Comparison of ENCODE assay signal across 9 mouse cellular contexts in genomic region chr8:106411783-106412451, GRCm38 (mm10). TPM values are rescaled to one million over a fixed set of nuclear protein-coding genes. Genes with fewer than 3 reads are reported as not detected.
DNase-seq lines count a peak whose midpoint lies in the region; ATAC-seq and TF ChIP-seq lines count a peak whose summit lies in the region.
"Had no signal": no experiment of that assay in that cellular context is flagged by ENCODE, and none has a peak within 500 bp of the region (broad histone marks: within the 10 kb centered on the region; RNA-seq: fewer than 3 reads in every experiment).

No protein-coding gene starts in this region.

- dilution Hi-C loops in CH12.LX (cut with MboI; ENCODE audit: extremely low pct_ligation_motif_present, extremely low pct_unique_long_range_greater_than_20kb, low sequenced_read_pairs) = no loop called here

- no peak overlapping the region for H3K9ac ChIP-seq in forebrain, postnatal 0 days
- no peak overlapping the region for H3K9ac ChIP-seq in forebrain, embryonic 15.5 days (replicated peaks)
- no peak overlapping the region for H3K9ac ChIP-seq in CH12.LX (ENCODE audit: insufficient read depth, low read depth)
- H3K9ac ChIP-seq in lung, postnatal 0 days (replicated peaks; ENCODE audit: low read depth) = no peak overlapping the region

- in situ Hi-C loops in CH12.LX (cut with MboI; ENCODE audit: low pct_ligation_motif_present, low pct_unique_long_range_greater_than_20kb, low sequenced_read_pairs) = loop anchor here (10.0 kb wide), 2 partner anchors 133 to 253 kb away; no protein-coding TSS in a partner anchor

- H3K9me3 ChIP-seq in forebrain, postnatal 0 days (ENCODE audit: low read length) = no peaks in the 10 kb centered on the region
- no peaks in the 10 kb centered on the region for H3K9me3 ChIP-seq in forebrain, embryonic 15.5 days
- no peaks in the 10 kb centered on the region for H3K9me3 ChIP-seq in CH12.LX (replicated peaks; ENCODE audit: low read length)
- H3K9me3 ChIP-seq in lung, postnatal 0 days (ENCODE audit: low read length) = no peaks in the 10 kb centered on the region

- no peak overlapping the region for H3K27ac ChIP-seq in forebrain, postnatal 0 days (ENCODE audit: low read depth, low read length)
- H3K27ac ChIP-seq in forebrain, embryonic 15.5 days (replicated peaks) = no peak overlapping the region
- H3K27ac ChIP-seq in CH12.LX (ENCODE audit: insufficient read depth, low read depth) = no peak overlapping the region
- no peak overlapping the region for H3K27ac ChIP-seq in lung, postnatal 0 days (ENCODE audit: low read length)
- no peak overlapping the region for H3K27ac ChIP-seq in small intestine, adult 2 months (ENCODE audit: insufficient read depth, low read depth, low read length)

- TF ChIP-seq RAD21 in CH12.LX (IDR thresholded peaks at IDR 0.05; ENCODE audit: low read depth, low read length) = peak; percentile 79

- peak; percentile 83 for DNase-seq in forebrain, postnatal 0 days
- peak; percentile 66 for DNase-seq in CH12.LX (ENCODE audit: extremely low read depth)
- DNase-seq in c-Kit-positive CD71-positive TER-119-positive erythroid progenitor cells, embryonic 14.5 days (ENCODE audit: low spot score) = peak; percentile 60
- DNase-seq in heart, adult 8-10 months (ENCODE audit: low spot score) = peak; percentile 48
- peak; percentile 30 to 63 for DNase-seq in layer of hippocampus, adult 8-10 months (ENCODE audit: low spot score in 2 of 2)
- DNase-seq in lung, postnatal 0 days (ENCODE audit: low spot score) = peak; percentile 76

- no peak for ATAC-seq in forebrain, postnatal 0 days
- no peak for ATAC-seq in forebrain, embryonic 15.5 days (replicated peaks)
- ATAC-seq in lung, postnatal 0 days = no peak

- TF ChIP-seq EP300 in CH12.LX (IDR thresholded peaks at IDR 0.05; ENCODE audit: low read length) = no peak
- no peak for TF ChIP-seq EP300 in lung, postnatal 0 days (IDR thresholded peaks at IDR 0.05)

- H3K4me2 ChIP-seq in forebrain, postnatal 0 days (ENCODE audit: low read depth) = no peak overlapping the region
- H3K4me2 ChIP-seq in forebrain, embryonic 15.5 days (replicated peaks) = no peak overlapping the region
- H3K4me2 ChIP-seq in CH12.LX (ENCODE audit: insufficient read depth, low read depth, poor library complexity, severe bottlenecking) = peak overlapping the region; percentile 67; the same call in 1 of the 2 replicates
- no peak overlapping the region for H3K4me2 ChIP-seq in lung, postnatal 0 days (replicated peaks; ENCODE audit: low read depth, low read length)

- no peak for TF ChIP-seq POLR2A in CH12.LX (IDR thresholded peaks at IDR 0.05; ENCODE audit: low read depth, low read length)
- TF ChIP-seq POLR2A in small intestine, adult 2 months (IDR thresholded peaks at IDR 0.05; ENCODE audit: low read depth, low read length) = no peak

- peak; percentile 86 for TF ChIP-seq CTCF in forebrain, postnatal 0 days (IDR thresholded peaks at IDR 0.05; ENCODE audit: low read depth)
- peak; percentile 53 to 85 for TF ChIP-seq CTCF in CH12.LX (conservative IDR thresholded peaks at IDR 0.05 in 1 of 2, IDR thresholded peaks at IDR 0.05 in 1 of 2; ENCODE audit: low read depth in 2 of 2, low read length in 2 of 2)
- peak; percentile 91 for TF ChIP-seq CTCF in lung, postnatal 0 days (IDR thresholded peaks at IDR 0.05)
- TF ChIP-seq CTCF in small intestine, adult 2 months (IDR thresholded peaks at IDR 0.05; ENCODE audit: extremely low read depth, insufficient read length, insufficient replicate concordance, low read depth, low read length) = peak; percentile 89; the same call in 1 of the 2 replicates

- no peaks in the 10 kb centered on the region for H3K36me3 ChIP-seq in forebrain, postnatal 0 days (ENCODE audit: insufficient read depth)
- no peaks in the 10 kb centered on the region; the same call in 1 of the 2 replicates for H3K36me3 ChIP-seq in forebrain, embryonic 15.5 days
- H3K36me3 ChIP-seq in CH12.LX (replicated peaks in 1 of 2; ENCODE audit: control insufficient read depth in 1 of 2, insufficient read depth in 1 of 2, low read length in 1 of 2) = no peaks in the 10 kb centered on the region
- H3K36me3 ChIP-seq in lung, postnatal 0 days (ENCODE audit: insufficient read depth, low read length) = no peaks in the 10 kb centered on the region
- H3K36me3 ChIP-seq in small intestine, adult 2 months (ENCODE audit: control insufficient read depth, insufficient read depth, low read length) = no peaks in the 10 kb centered on the region

- H3K4me1 ChIP-seq in forebrain, postnatal 0 days (ENCODE audit: insufficient read depth) = peaks cover 4% of the 10 kb centered on the region
- H3K4me1 ChIP-seq in forebrain, embryonic 15.5 days = peaks cover 11% of the 10 kb centered on the region
- H3K4me1 ChIP-seq in CH12.LX (ENCODE audit: control insufficient read depth in 1 of 2, insufficient read depth in 2 of 2) = peaks cover 3 to 22% of the 10 kb centered on the region in 2 experiments
- H3K4me1 ChIP-seq in lung, postnatal 0 days (ENCODE audit: insufficient read depth, low read depth, low read length) = no peaks in the 10 kb centered on the region
- no peaks in the 10 kb centered on the region for H3K4me1 ChIP-seq in small intestine, adult 2 months (ENCODE audit: control insufficient read depth, insufficient read depth, insufficient read length, low read length)

- H3K79me2 ChIP-seq in CH12.LX (replicated peaks; ENCODE audit: control insufficient read depth, extremely low read depth, insufficient read depth, poor library complexity, severe bottlenecking) = no peaks in the 10 kb centered on the region; the same call in 1 of the 2 replicates

- 21% methylated on average over 14 of the region's 14 CpGs for WGBS in forebrain, postnatal 0 days
- WGBS in forebrain, embryonic 15.5 days = 22% methylated on average over 14 of the region's 14 CpGs
- 18% methylated on average over 14 of the region's 14 CpGs for WGBS in lung, postnatal 0 days
- 10% methylated on average over 14 of the region's 14 CpGs for WGBS in small intestine, adult 2 months

- H3K27me3 ChIP-seq in forebrain, postnatal 0 days (ENCODE audit: insufficient read depth, low read length) = no peaks in the 10 kb centered on the region
- H3K27me3 ChIP-seq in forebrain, embryonic 15.5 days = no peaks in the 10 kb centered on the region
- peaks cover 5% of the 10 kb centered on the region for H3K27me3 ChIP-seq in CH12.LX (replicated peaks)
- no peaks in the 10 kb centered on the region for H3K27me3 ChIP-seq in lung, postnatal 0 days (replicated peaks; ENCODE audit: insufficient read depth, low read length)
- no peaks in the 10 kb centered on the region for H3K27me3 ChIP-seq in small intestine, adult 2 months (ENCODE audit: control insufficient read depth, insufficient read depth, low read length)

- no peak overlapping the region for H3K4me3 ChIP-seq in forebrain, postnatal 0 days (ENCODE audit: low read depth, low read length)
- H3K4me3 ChIP-seq in forebrain, embryonic 15.5 days = no peak overlapping the region
- no peak overlapping the region for H3K4me3 ChIP-seq in CH12.LX (replicated peaks in 1 of 3; ENCODE audit: low read depth in 2 of 3, low read length in 2 of 3, poor library complexity in 1 of 3)
- H3K4me3 ChIP-seq in lung, postnatal 0 days (ENCODE audit: low read depth, low read length) = no peak overlapping the region
- H3K4me3 ChIP-seq in small intestine, adult 2 months (ENCODE audit: low read depth, low read length) = no peak overlapping the region
- H3K4me3 ChIP-seq: myocyte had no signal

TF ChIP-seq in CH12.LX, 34 proteins besides CTCF, POLR2A, EP300 and RAD21:
- TF ChIP-seq NRF1 (IDR thresholded peaks at IDR 0.05; ENCODE audit: low read depth, low read length) (0 out of 2 replicates have a peak, but pooled peaks have one; percentile 34), SMC3 (IDR thresholded peaks at IDR 0.05; ENCODE audit: low read depth, low read length) (peak; percentile 63), USF2 (conservative IDR thresholded peaks at IDR 0.05; ENCODE audit: low read depth, low read length) (no peak), HCFC1 (IDR thresholded peaks at IDR 0.05; ENCODE audit: low read depth, low read length) (peak; percentile 42; the same call in 1 of the 2 replicates), PAX5 (IDR thresholded peaks at IDR 0.05; ENCODE audit: low read length) (no peak), MAX (IDR thresholded peaks at IDR 0.05; ENCODE audit: low read length) (peak; percentile 39; the same call in 1 of the 2 replicates), CHD2 (IDR thresholded peaks at IDR 0.05; ENCODE audit: low read length) (no peak), BHLHE40 (IDR thresholded peaks at IDR 0.05; ENCODE audit: low read depth, low read length) (no peak), IRF4 (IDR thresholded peaks at IDR 0.05; ENCODE audit: low read depth, low read length) (peak; percentile 40; the same call in 1 of the 2 replicates)

RNA-seq across cellular contexts. Expression of gene Zfp90, which starts 3.2 kb away (rescaled TPM):
- 36.7 and 39.2 TPM in 2 replicates for total RNA-seq in forebrain, postnatal 0 days (2014; rRNA removed)
- polyA plus RNA-seq in forebrain, postnatal 0 days (2015; fragmentation: Nextera tagmentation; extraction: Ambion mirVana) = 32.5 and 38.0 TPM in 2 replicates
- 54.6 and 57.4 TPM in 2 replicates for polyA plus RNA-seq in forebrain, embryonic 15.5 days (2015; fragmentation: Nextera tagmentation; extraction: Ambion mirVana)
- total RNA-seq in CH12.LX (2012; rRNA removed) = 1.6 and 1.8 TPM in 2 replicates
- 3.5 and 4.1 TPM in 2 replicates for total RNA-seq in CH12.LX (2014; rRNA removed)
- 2.8 and 3.0 TPM in 2 replicates for polyA plus RNA-seq in CH12.LX (2012; ENCODE audit: insufficient read length, low read depth)
- 1 to 10 TPM; 2.2 to 3.6 (median 3.1) TPM for total RNA-seq in heart, adult 8-10 months (2022)
- 10 to 100 TPM; 11.0 to 15.2 (median 12.3) TPM for total RNA-seq in layer of hippocampus, adult 8-10 months (2022)
- 8.8 and 9.9 TPM in 2 replicates for polyA plus RNA-seq in lung, postnatal 0 days (2015; fragmentation: Nextera tagmentation; extraction: Ambion mirVana)
- polyA plus RNA-seq in small intestine, adult 2 months (2012; rRNA removed) = 0.60 and 0.70 TPM in 2 replicates
